ENCODE assay signal across 16 mouse cellular contexts in the genomic region with DNA sequence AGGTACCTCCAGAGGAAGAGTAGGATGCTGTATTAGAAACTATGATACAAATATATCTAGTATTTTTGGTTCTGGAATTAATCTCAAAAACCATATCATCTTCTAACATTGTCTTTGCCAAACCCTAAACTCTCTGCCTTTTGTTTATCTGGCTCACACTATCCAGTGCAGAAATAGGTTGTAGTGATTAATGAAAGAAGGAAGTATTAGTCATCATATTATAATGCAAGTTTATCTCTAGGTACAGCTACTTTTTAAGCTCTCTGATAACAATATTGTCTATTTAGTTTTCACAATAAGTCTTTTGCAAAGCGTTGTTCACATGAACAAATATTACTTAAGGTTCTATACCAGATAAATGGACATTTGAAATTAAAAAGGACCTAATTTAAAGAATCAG.
"Had no signal": no experiment of that assay in that cellular context is flagged by ENCODE, and none has a peak within 500 bp of the region (broad histone marks: within the 10 kb centered on the region; RNA-seq: fewer than 3 reads in every experiment).

No protein-coding gene starts in this region.

- H3K27ac ChIP-seq: kidney, postnatal 0 days; limb, embryonic 13.5 days; liver, embryonic 15.5 days; lung, embryonic 15.5 days; stomach, postnatal 0 days had no signal

- H3K4me2 ChIP-seq: limb, embryonic 13.5 days; liver, embryonic 15.5 days; lung, embryonic 15.5 days; midbrain, embryonic 11.5 days had no signal

- H3K4me1 ChIP-seq: limb, embryonic 13.5 days; lung, embryonic 15.5 days had no signal

- ATAC-seq: inflammation-experienced regulatory T-cells, adult 6 months; intestine, postnatal 0 days; midbrain, embryonic 16.5 days had no signal

- H3K4me3 ChIP-seq: limb, embryonic 13.5 days; liver, embryonic 15.5 days; lung, embryonic 15.5 days had no signal

- H3K9me3 ChIP-seq: limb, embryonic 13.5 days; liver, embryonic 15.5 days; lung, embryonic 15.5 days had no signal

- H3K36me3 ChIP-seq: limb, embryonic 13.5 days; liver, embryonic 15.5 days; lung, embryonic 15.5 days had no signal

- DNase-seq: kidney, adult 8-10 months; kidney, postnatal 36 days; left cerebral cortex, postnatal 4 days; lung, postnatal 36 days; right cerebral cortex, adult 18-20 months; right cerebral cortex, postnatal 25 days; thymus, postnatal 4 days had no signal

- H3K27me3 ChIP-seq: limb, embryonic 13.5 days; liver, embryonic 15.5 days; lung, embryonic 15.5 days had no signal

- H3K9ac ChIP-seq: limb, embryonic 13.5 days; liver, embryonic 15.5 days; lung, embryonic 15.5 days had no signal
